ENCODE assay signal across 12 mouse cellular contexts in the genomic region with DNA sequence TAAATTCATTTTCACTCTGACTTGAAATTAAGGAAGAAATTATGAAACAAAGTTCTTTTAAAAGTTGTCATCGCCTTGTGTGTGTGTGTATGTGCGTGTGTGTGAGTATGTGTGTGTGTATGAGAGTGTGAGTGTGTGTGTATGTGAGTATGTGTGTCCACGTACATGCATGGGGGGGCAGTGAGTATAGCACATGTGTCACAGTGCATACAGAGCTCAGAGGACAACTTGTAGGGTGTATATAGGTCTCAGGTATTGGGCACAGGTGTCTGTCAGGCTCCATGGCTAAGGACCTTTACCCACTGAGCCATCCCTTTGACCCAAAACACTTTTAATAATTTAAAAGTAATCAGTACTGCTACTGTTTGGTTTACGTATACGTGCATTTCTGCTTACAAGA. TPM values are rescaled to one million over a fixed set of nuclear protein-coding genes. Genes with fewer than 3 reads are reported as not detected.
DNase-seq lines count a peak whose midpoint lies in the region; ATAC-seq and TF ChIP-seq lines count a peak whose summit lies in the region.
"Had no signal": no experiment of that assay in that cellular context is flagged by ENCODE, and none has a peak within 500 bp of the region (broad histone marks: within the 10 kb centered on the region; RNA-seq: fewer than 3 reads in every experiment).

No protein-coding gene starts in this region.

- 89% methylated on average over 5 of the region's 5 CpGs for WGBS in forebrain, embryonic 13.5 days
- 85% methylated on average over 5 of the region's 5 CpGs for WGBS in forebrain, postnatal 0 days
- whole genome bisulfite sequencing in hindbrain, postnatal 0 days, result 84% methylated on average over 5 of the region's 5 CpGs
- 93% methylated on average over 5 of the region's 5 CpGs for WGBS in hindbrain, embryonic 14.5 days
- WGBS in lung, embryonic 16.5 days, result 82% methylated on average over 5 of the region's 5 CpGs
- WGBS in embryonic facial prominence, embryonic 14.5 days, result 90% methylated on average over 5 of the region's 5 CpGs

- H3K9ac ChIP-seq in forebrain, embryonic 13.5 days, result no peak overlapping the region
- H3K9ac ChIP-seq in forebrain, postnatal 0 days, result no peak overlapping the region
- no peak overlapping the region for H3K9ac ChIP-seq in hindbrain, postnatal 0 days (replicated peaks; ENCODE audit: low read length)
- no peak overlapping the region for H3K9ac ChIP-seq in hindbrain, embryonic 14.5 days
- H3K9ac ChIP-seq in lung, embryonic 16.5 days (ENCODE audit: low read length), result no peak overlapping the region
- H3K9ac ChIP-seq in embryonic facial prominence, embryonic 14.5 days (ENCODE audit: low read depth, low read length), result no peak overlapping the region
- H3K9ac ChIP-seq: embryonic facial prominence, embryonic 12.5 days; hindbrain, embryonic 13.5 days had no signal

- H3K4me2 ChIP-seq in forebrain, embryonic 13.5 days, result no peak overlapping the region
- H3K4me2 ChIP-seq in forebrain, postnatal 0 days (ENCODE audit: low read depth), result no peak overlapping the region
- H3K4me2 ChIP-seq in hindbrain, postnatal 0 days (ENCODE audit: low read depth, low read length), result no peak overlapping the region
- H3K4me2 ChIP-seq in hindbrain, embryonic 14.5 days (replicated peaks), result no peak overlapping the region
- no peak overlapping the region for H3K4me2 ChIP-seq in lung, embryonic 16.5 days (ENCODE audit: low read depth, low read length)
- no peak overlapping the region for H3K4me2 ChIP-seq in embryonic facial prominence, embryonic 14.5 days (ENCODE audit: low read depth, low read length)
- H3K4me2 ChIP-seq: embryonic facial prominence, embryonic 12.5 days; hindbrain, embryonic 13.5 days had no signal

- no peaks in the 10 kb centered on the region for H3K9me3 ChIP-seq in forebrain, embryonic 13.5 days (replicated peaks)
- no peaks in the 10 kb centered on the region for H3K9me3 ChIP-seq in forebrain, postnatal 0 days (ENCODE audit: low read length)
- H3K9me3 ChIP-seq in hindbrain, postnatal 0 days (ENCODE audit: low read length), result no peaks in the 10 kb centered on the region
- H3K9me3 ChIP-seq in hindbrain, embryonic 14.5 days (ENCODE audit: control insufficient read depth, low read length), result no peaks in the 10 kb centered on the region
- no peaks in the 10 kb centered on the region for H3K9me3 ChIP-seq in lung, embryonic 16.5 days (ENCODE audit: control insufficient read depth, low read length)
- no peaks in the 10 kb centered on the region for H3K9me3 ChIP-seq in embryonic facial prominence, embryonic 14.5 days (ENCODE audit: control insufficient read depth, low read length)
- H3K9me3 ChIP-seq: embryonic facial prominence, embryonic 12.5 days; heart, embryonic 10.5 days; hindbrain, embryonic 13.5 days had no signal

- H3K36me3 ChIP-seq in forebrain, embryonic 13.5 days (ENCODE audit: poor library complexity, severe bottlenecking), result peaks cover 22% of the 10 kb centered on the region
- H3K36me3 ChIP-seq in forebrain, postnatal 0 days (ENCODE audit: insufficient read depth), result peaks cover 18% of the 10 kb centered on the region
- H3K36me3 ChIP-seq in hindbrain, postnatal 0 days (ENCODE audit: insufficient read depth, low read length), result peaks cover 14% of the 10 kb centered on the region; the same call in 1 of the 2 replicates
- H3K36me3 ChIP-seq in hindbrain, embryonic 14.5 days (replicated peaks; ENCODE audit: control insufficient read depth, insufficient read depth), result peaks cover 29% of the 10 kb centered on the region
- H3K36me3 ChIP-seq in lung, embryonic 16.5 days (ENCODE audit: control insufficient read depth, insufficient read depth, low read length), result peaks cover 3% of the 10 kb centered on the region; the same call in 1 of the 2 replicates
- peaks cover 26% of the 10 kb centered on the region for H3K36me3 ChIP-seq in embryonic facial prominence, embryonic 14.5 days (ENCODE audit: control insufficient read depth, insufficient read depth, low read length)

- H3K4me3 ChIP-seq in forebrain, embryonic 13.5 days, result no peak overlapping the region
- H3K4me3 ChIP-seq in forebrain, postnatal 0 days (ENCODE audit: low read depth, low read length), result no peak overlapping the region
- H3K4me3 ChIP-seq in hindbrain, postnatal 0 days (ENCODE audit: low read length), result no peak overlapping the region
- no peak overlapping the region for H3K4me3 ChIP-seq in hindbrain, embryonic 14.5 days (replicated peaks; ENCODE audit: low read length)
- no peak overlapping the region for H3K4me3 ChIP-seq in lung, embryonic 16.5 days (ENCODE audit: low read length)
- no peak overlapping the region for H3K4me3 ChIP-seq in embryonic facial prominence, embryonic 14.5 days (ENCODE audit: low read depth, low read length)
- H3K4me3 ChIP-seq: embryonic facial prominence, embryonic 12.5 days; hindbrain, embryonic 13.5 days had no signal

- no peak for DNase-seq in forebrain, postnatal 0 days
- DNase-seq in hindbrain, postnatal 0 days (ENCODE audit: low spot score), result no peak
- no peak for DNase-seq in hindbrain, embryonic 14.5 days (ENCODE audit: low spot score)
- DNase-seq in lung, postnatal 10 days, result no peak
- DNase-seq in embryonic facial prominence, embryonic 14.5 days (ENCODE audit: low spot score), result no peak
- DNase-seq in gastrocnemius, postnatal 4 days (ENCODE audit: low spot score in 2 of 2), result no peak

- no peaks in the 10 kb centered on the region for H3K4me1 ChIP-seq in forebrain, embryonic 13.5 days
- no peaks in the 10 kb centered on the region for H3K4me1 ChIP-seq in forebrain, postnatal 0 days (ENCODE audit: insufficient read depth)
- no peaks in the 10 kb centered on the region for H3K4me1 ChIP-seq in hindbrain, postnatal 0 days (ENCODE audit: insufficient read depth, low read length)
- H3K4me1 ChIP-seq in hindbrain, embryonic 14.5 days (replicated peaks; ENCODE audit: control insufficient read depth, insufficient read depth, low read length), result no peaks in the 10 kb centered on the region
- H3K4me1 ChIP-seq in lung, embryonic 16.5 days (replicated peaks; ENCODE audit: control insufficient read depth, insufficient read depth, low read length), result no peaks in the 10 kb centered on the region; the same call in 1 of the 2 replicates
- H3K4me1 ChIP-seq in embryonic facial prominence, embryonic 14.5 days (ENCODE audit: control insufficient read depth, insufficient read depth, low read length), result no peaks in the 10 kb centered on the region
- H3K4me1 ChIP-seq: embryonic facial prominence, embryonic 12.5 days; heart, embryonic 10.5 days had no signal

- no peak for TF ChIP-seq CTCF in forebrain, postnatal 0 days (IDR thresholded peaks at IDR 0.05; ENCODE audit: low read depth)
- TF ChIP-seq CTCF in hindbrain, postnatal 0 days (IDR thresholded peaks at IDR 0.05; ENCODE audit: low read depth), result no peak

- peak; percentile 38; the same call in 1 of the 2 replicates for ATAC-seq in forebrain, embryonic 13.5 days
- ATAC-seq in forebrain, postnatal 0 days, result no peak
- 0 out of 2 replicates have a peak, but pooled peaks have one; percentile 40 for ATAC-seq in hindbrain, postnatal 0 days
- ATAC-seq in hindbrain, embryonic 14.5 days (ENCODE audit: low FRiP score), result no peak
- ATAC-seq in lung, embryonic 16.5 days (ENCODE audit: low read depth), result 0 out of 2 replicates have a peak, but pooled peaks have one; percentile 36
- ATAC-seq in embryonic facial prominence, embryonic 14.5 days (ENCODE audit: low read depth), result 0 out of 2 replicates have a peak, but pooled peaks have one; percentile 33

- H3K27ac ChIP-seq in forebrain, embryonic 13.5 days, result no peak overlapping the region
- no peak overlapping the region for H3K27ac ChIP-seq in forebrain, postnatal 0 days (ENCODE audit: low read depth, low read length)
- no peak overlapping the region for H3K27ac ChIP-seq in hindbrain, postnatal 0 days
- H3K27ac ChIP-seq in hindbrain, embryonic 14.5 days, result no peak overlapping the region
- no peak overlapping the region for H3K27ac ChIP-seq in lung, embryonic 16.5 days (ENCODE audit: low read length)
- H3K27ac ChIP-seq in embryonic facial prominence, embryonic 14.5 days (replicated peaks; ENCODE audit: low read depth, low read length), result no peak overlapping the region
- H3K27ac ChIP-seq: embryonic facial prominence, embryonic 12.5 days; heart, embryonic 10.5 days; hindbrain, embryonic 13.5 days had no signal

- H3K27me3 ChIP-seq in forebrain, embryonic 13.5 days, result no peaks in the 10 kb centered on the region
- no peaks in the 10 kb centered on the region for H3K27me3 ChIP-seq in forebrain, postnatal 0 days (ENCODE audit: insufficient read depth, low read length)
- no peaks in the 10 kb centered on the region for H3K27me3 ChIP-seq in hindbrain, postnatal 0 days (ENCODE audit: insufficient read depth, low read length)
- H3K27me3 ChIP-seq in hindbrain, embryonic 14.5 days (ENCODE audit: control insufficient read depth, insufficient read depth, low read length), result no peaks in the 10 kb centered on the region
- H3K27me3 ChIP-seq in lung, embryonic 16.5 days (ENCODE audit: control insufficient read depth, insufficient read depth, low read depth, low read length), result no peaks in the 10 kb centered on the region
- H3K27me3 ChIP-seq in embryonic facial prominence, embryonic 14.5 days (replicated peaks; ENCODE audit: control insufficient read depth, insufficient read depth, low read length), result no peaks in the 10 kb centered on the region
- H3K27me3 ChIP-seq: embryonic facial prominence, embryonic 12.5 days; hindbrain, embryonic 13.5 days; Patski had no signal

RNA-seq across cellular contexts. Expression of a gene that starts 18.6 kb away (rescaled TPM):
- polyA plus RNA-seq in forebrain, embryonic 13.5 days (2015; fragmentation: Nextera tagmentation; extraction: Ambion mirVana), result 112 and 116 TPM in 2 replicates
- total RNA-seq in forebrain, postnatal 0 days (2014; rRNA removed), result 78.3 and 83.9 TPM in 2 replicates
- polyA plus RNA-seq in forebrain, postnatal 0 days (2015; fragmentation: Nextera tagmentation; extraction: Ambion mirVana), result 87.8 and 117 TPM in 2 replicates
- 84.9 and 88.2 TPM in 2 replicates for total RNA-seq in hindbrain, postnatal 0 days (2014; rRNA removed)
- 112 and 117 TPM in 2 replicates for polyA plus RNA-seq in hindbrain, postnatal 0 days (2015; fragmentation: Nextera tagmentation; extraction: Ambion mirVana)
- polyA plus RNA-seq in hindbrain, embryonic 14.5 days (2014; fragmentation: Nextera tagmentation; extraction: Ambion mirVana), result 86.6 and 101 TPM in 2 replicates
- polyA plus RNA-seq in lung, embryonic 16.5 days (2015; fragmentation: Nextera tagmentation; extraction: Ambion mirVana), result 65.0 and 71.4 TPM in 2 replicates
- polyA plus RNA-seq in embryonic facial prominence, embryonic 14.5 days (2014; fragmentation: Nextera tagmentation; extraction: Ambion mirVana), result 49.3 and 56.4 TPM in 2 replicates
- 10 to 100 TPM; 20.8 to 23.1 TPM for total RNA-seq in gastrocnemius, postnatal 4 days (2021)

RNA-seq across cellular contexts. Expression of a gene that starts 18.8 kb away (rescaled TPM):
- polyA plus RNA-seq in forebrain, embryonic 13.5 days (2015; fragmentation: Nextera tagmentation; extraction: Ambion mirVana), result 6.9 and 7.7 TPM in 2 replicates
- 4.5 and 4.7 TPM in 2 replicates for total RNA-seq in forebrain, postnatal 0 days (2014; rRNA removed)
- polyA plus RNA-seq in forebrain, postnatal 0 days (2015; fragmentation: Nextera tagmentation; extraction: Ambion mirVana), result 11.6 and 14.2 TPM in 2 replicates
- 7.6 and 10.1 TPM in 2 replicates for total RNA-seq in hindbrain, postnatal 0 days (2014; rRNA removed)
- polyA plus RNA-seq in hindbrain, postnatal 0 days (2015; fragmentation: Nextera tagmentation; extraction: Ambion mirVana), result 12.3 and 12.7 TPM in 2 replicates
- polyA plus RNA-seq in hindbrain, embryonic 14.5 days (2014; fragmentation: Nextera tagmentation; extraction: Ambion mirVana), result 12.6 and 13.7 TPM in 2 replicates
- polyA plus RNA-seq in lung, embryonic 16.5 days (2015; fragmentation: Nextera tagmentation; extraction: Ambion mirVana), result 19.8 and 22.0 TPM in 2 replicates
- polyA plus RNA-seq in embryonic facial prominence, embryonic 14.5 days (2014; fragmentation: Nextera tagmentation; extraction: Ambion mirVana), result 18.6 and 21.5 TPM in 2 replicates
- total RNA-seq in gastrocnemius, postnatal 4 days (2021), result 1 to 10 TPM; 6.8 to 9.1 TPM

RNA-seq across cellular contexts. Expression of a gene that starts 33.1 kb away (rescaled TPM):
- 1.4 and 1.5 TPM in 2 replicates for polyA plus RNA-seq in forebrain, embryonic 13.5 days (2015; fragmentation: Nextera tagmentation; extraction: Ambion mirVana)
- 16.5 and 17.4 TPM in 2 replicates for total RNA-seq in forebrain, postnatal 0 days (2014; rRNA removed)
- 9.6 and 10.8 TPM in 2 replicates for polyA plus RNA-seq in forebrain, postnatal 0 days (2015; fragmentation: Nextera tagmentation; extraction: Ambion mirVana)
- 20.5 and 23.7 TPM in 2 replicates for total RNA-seq in hindbrain, postnatal 0 days (2014; rRNA removed)
- 11.0 and 11.5 TPM in 2 replicates for polyA plus RNA-seq in hindbrain, postnatal 0 days (2015; fragmentation: Nextera tagmentation; extraction: Ambion mirVana)
- 7.3 and 9.4 TPM in 2 replicates for polyA plus RNA-seq in hindbrain, embryonic 14.5 days (2014; fragmentation: Nextera tagmentation; extraction: Ambion mirVana)
- 0.34 and 0.46 TPM in 2 replicates for polyA plus RNA-seq in lung, embryonic 16.5 days (2015; fragmentation: Nextera tagmentation; extraction: Ambion mirVana)
- 1.0 and 1.5 TPM in 2 replicates for polyA plus RNA-seq in embryonic facial prominence, embryonic 14.5 days (2014; fragmentation: Nextera tagmentation; extraction: Ambion mirVana)
- 1 to 10 TPM; 1.1 to 1.3 TPM for total RNA-seq in gastrocnemius, postnatal 4 days (2021)

Comparison
In these comparisons a context has a peak if more than half of its experiments do, and no peak if none do; other contexts are left out.
1. ATAC-seq: peak in forebrain, embryonic 13.5 days (single experiment), hindbrain, postnatal 0 days (single experiment), lung, embryonic 16.5 days (single experiment) and embryonic facial prominence, embryonic 14.5 days (single experiment); none in forebrain, postnatal 0 days (single experiment) and hindbrain, embryonic 14.5 days (single experiment).